Mouse (Mus musculus): ENCODE data around the gene Cd276.

The Cd276 gene

DNA sequence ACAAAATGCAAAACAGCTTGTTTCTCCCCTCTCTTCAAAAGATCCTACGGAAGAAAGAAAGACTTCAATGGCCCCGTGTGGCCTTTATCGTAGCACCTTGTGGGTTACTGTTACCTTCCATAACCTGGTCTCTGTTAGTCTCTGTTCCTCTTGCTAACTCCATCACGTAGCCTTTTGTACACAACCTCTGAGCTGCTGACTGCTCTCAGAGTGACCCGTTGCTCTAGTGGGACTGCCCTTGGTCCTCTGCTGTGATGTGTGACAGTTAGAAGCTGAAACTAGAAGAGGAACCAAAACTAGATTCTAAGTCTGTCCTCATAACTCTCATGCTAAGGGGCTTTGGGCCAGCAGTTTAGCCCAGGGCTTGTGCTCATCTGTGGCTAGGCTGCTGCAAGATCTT, 44.8 kb downstream of the Cd276 start:
- DNase-seq: no peak

DNA sequence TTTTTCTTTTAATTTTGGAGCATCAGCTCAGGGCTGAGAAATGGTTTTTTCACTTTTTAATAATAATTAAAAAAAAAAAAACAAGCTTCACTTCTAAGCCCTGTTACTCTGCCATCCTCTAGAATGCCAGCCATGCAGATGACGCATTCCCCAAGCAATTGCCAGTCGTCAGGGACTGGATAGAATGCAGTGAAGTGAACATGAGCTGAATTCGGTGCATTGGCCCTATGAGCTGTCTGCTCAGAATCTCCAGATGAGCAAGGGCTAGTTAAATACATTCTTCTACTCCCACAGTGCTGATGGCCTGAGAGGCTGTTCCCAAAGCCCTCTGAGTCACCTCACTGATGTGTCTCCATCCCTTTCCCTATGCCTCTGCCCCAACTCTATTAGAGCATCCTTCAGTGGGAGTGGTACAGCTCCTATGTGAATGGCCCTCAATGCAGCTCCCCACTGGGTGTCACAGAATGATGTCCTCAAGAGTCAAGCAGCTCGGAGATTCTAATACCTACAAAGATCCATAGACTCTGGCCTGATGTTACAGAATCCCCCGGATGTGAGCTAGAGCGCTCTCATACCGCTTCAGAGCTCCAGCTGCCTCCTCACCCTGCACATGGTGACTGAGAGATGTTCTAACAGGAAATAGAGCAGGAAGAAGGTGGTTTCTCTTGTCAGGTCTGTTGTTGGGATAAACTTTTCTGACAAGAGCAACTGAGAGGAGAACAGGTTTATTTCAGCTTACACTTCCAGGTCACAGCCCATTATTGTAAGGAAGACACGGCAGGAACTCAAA, 47.8 kb downstream of the Cd276 start:
- no peak for DNase-seq

- peak; percentile 61 to 68 for DNase-seq
Observed at GRCm38 (mm10) chr9:58500946-58501345, 54.3 kb downstream of the Cd276 start.

DNA sequence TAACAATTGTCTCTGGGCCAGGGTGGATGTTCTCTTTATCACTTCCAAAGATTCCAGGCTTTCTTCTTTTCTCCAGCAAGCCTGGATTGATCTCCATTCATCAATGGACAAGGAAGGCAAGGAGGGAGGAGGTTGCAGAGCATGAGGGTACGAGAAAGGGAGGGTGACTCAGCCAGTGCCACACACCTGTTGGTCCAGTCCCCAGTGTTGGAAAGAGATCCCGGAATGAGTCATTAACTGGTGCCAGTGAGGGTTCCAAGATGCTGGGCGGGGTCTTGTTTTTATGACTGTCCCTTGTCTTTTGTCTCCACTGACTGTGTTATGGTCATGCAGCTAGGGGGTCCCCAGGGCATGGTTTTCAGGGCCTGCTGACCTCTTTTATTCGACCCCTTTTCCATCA, 57.3 kb downstream of the Cd276 start:
- DNase-seq: peak in 1 of 2 experiments; percentile 66

- DNase-seq: peak in 1 of 2 experiments; percentile 71
Observed at GRCm38 (mm10) chr9:58496470-58497182, 58.6 kb downstream of the Cd276 start.

GRCm38 (mm10) chr9:58495035-58495434, 60.2 kb downstream of the Cd276 start:
- no peak for DNase-seq

GRCm38 (mm10) chr9:58490391-58490790, 64.8 kb downstream of the Cd276 start:
- no peak for DNase-seq

GRCm38 (mm10) chr9:58489865-58490165, 65.4 kb downstream of the Cd276 start:
- peak in 1 of 2 experiments; percentile 31 for DNase-seq

DNA sequence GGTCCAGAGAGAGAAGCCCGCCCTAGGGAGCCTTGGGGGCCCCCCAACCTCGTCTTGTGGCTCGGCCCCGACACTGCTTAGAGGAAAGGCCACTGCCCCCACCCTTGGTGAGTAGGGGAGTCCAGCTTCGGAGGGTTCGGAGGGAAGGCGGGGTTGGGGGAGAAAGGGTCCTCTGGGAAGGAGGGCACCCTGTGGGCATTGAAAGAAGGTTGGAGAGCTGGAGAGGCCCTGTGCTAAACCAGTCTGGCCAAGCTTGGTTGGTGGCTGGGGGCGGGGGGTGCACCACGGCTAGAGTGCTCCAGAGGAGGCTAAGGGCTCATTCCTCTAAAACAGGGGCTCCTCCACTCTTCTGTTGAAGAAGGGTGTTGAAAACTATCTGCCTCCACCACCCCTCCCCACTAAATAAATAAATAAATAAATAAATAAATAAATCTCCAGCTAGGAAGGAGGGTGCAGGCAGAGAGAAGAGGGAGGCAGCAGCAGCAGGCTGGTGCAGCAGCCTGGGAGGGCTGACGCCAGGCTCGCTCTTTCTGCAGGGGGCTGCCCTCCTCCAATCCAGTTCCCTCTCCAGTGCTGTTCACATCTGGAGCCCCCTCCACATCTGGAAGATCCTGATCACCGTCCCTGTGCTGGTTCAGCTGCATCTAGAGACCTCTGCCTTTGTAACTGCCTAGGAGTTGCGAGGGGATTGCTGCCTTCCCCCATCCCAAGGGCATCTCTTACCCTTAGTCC, 65.9 kb downstream of the Cd276 start:
- DNase-seq: peak; percentile 59 to 61

GRCm38 (mm10) chr9:58487851-58488801, 67.1 kb downstream of the Cd276 start, which contains the start of gene Insyn1:
Gene Insyn1 (plus strand): TSS chr9:58488603.
- DNase-seq: peak; percentile 85 to 87

- no peak for DNase-seq
Observed at GRCm38 (mm10) chr9:58487076-58487475, 68.2 kb downstream of the Cd276 start.

Measured in cerebellum, postnatal 25 days (tissue).